Mouse (Mus musculus): ENCODE measurements around the gene Dnajc5g. TPM values are rescaled to one million over a fixed set of nuclear protein-coding genes. Genes with fewer than 3 reads are reported as not detected.

Gene Dnajc5g
- total RNA-seq, 2 experiments from 2014 or later = not detected

GRCm38 (mm10) chr5:31095711-31096480 is 10.2 kb upstream of the Dnajc5g start:
- ATAC-seq (replicated peaks; ENCODE audit: low FRiP score, low TSS enrichment, poor library complexity, severe bottlenecking) = no peak

GRCm38 (mm10) chr5:31108000-31108490 is 2.0 kb downstream of the Dnajc5g start, which contains the start of gene Slc30a3:
Gene Slc30a3 (minus strand): TSS chr5:31108237.
- ATAC-seq (replicated peaks; ENCODE audit: low FRiP score, low TSS enrichment, poor library complexity, severe bottlenecking) = no peak

GRCm38 (mm10) chr5:31110781-31111180 is 4.7 kb downstream of the Dnajc5g start:
- no peak; the same call in 1 of the 2 replicates for ATAC-seq (replicated peaks; ENCODE audit: low FRiP score, low TSS enrichment, poor library complexity, severe bottlenecking)

DNA sequence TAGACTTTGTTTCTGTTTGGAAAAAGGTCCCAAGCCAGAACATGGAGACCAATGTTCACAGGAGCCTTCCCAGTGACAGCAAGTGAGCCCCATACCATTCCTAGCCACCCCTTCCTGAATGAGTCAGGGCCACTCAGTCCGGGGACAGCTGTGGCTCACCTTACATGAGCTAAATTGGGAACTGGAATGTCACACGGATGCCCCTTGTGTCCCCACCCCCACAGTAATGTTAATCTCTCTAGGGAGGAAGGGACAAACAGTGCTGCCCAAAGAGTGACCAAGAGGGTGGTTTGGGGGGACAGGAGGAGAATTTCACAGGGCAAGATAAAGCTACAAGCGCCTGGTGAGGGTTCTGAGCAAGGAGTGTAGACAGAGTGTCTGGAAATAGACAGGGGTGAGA is 10.3 kb downstream of the Dnajc5g start, which contains the start of gene Trim54:
Gene Trim54, plus strand, starts transcription at position 359 of the 400 bp plus-strand sequence.
- no peak for ATAC-seq (replicated peaks; ENCODE audit: low FRiP score, low TSS enrichment, poor library complexity, severe bottlenecking)

GRCm38 (mm10) chr5:31116912-31117311 is 10.8 kb downstream of the Dnajc5g start:
- ATAC-seq (replicated peaks; ENCODE audit: low FRiP score, low TSS enrichment, poor library complexity, severe bottlenecking) = no peak

DNA sequence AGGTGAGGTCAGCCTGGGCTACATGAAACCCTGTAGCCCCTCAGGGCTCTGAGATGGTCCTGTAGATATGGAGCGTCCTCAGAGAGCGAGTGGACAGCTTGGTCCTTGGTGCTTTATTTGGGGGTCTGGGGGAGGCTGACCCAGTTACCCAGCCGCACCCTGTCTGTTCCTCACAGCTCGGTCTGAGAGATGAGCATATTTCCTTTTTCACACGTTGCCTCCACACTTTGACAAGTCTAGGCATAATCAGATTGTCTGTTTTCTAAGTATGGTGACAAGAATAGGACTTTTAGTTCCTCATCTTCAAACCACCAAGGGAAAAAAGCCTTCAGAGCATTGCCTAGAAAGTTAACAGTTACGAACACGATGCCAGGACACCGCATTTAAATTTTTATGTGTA is 15.0 kb downstream of the Dnajc5g start:
- ATAC-seq (replicated peaks; ENCODE audit: low FRiP score, low TSS enrichment, poor library complexity, severe bottlenecking) = no peak

- no peak for ATAC-seq (replicated peaks; ENCODE audit: low FRiP score, low TSS enrichment, poor library complexity, severe bottlenecking)
Observed at GRCm38 (mm10) chr5:31123481-31123880, 17.4 kb downstream of the Dnajc5g start.

GRCm38 (mm10) chr5:31126050-31126449 is 20.0 kb downstream of the Dnajc5g start:
- no peak for ATAC-seq (replicated peaks; ENCODE audit: low FRiP score, low TSS enrichment, poor library complexity, severe bottlenecking)

DNA sequence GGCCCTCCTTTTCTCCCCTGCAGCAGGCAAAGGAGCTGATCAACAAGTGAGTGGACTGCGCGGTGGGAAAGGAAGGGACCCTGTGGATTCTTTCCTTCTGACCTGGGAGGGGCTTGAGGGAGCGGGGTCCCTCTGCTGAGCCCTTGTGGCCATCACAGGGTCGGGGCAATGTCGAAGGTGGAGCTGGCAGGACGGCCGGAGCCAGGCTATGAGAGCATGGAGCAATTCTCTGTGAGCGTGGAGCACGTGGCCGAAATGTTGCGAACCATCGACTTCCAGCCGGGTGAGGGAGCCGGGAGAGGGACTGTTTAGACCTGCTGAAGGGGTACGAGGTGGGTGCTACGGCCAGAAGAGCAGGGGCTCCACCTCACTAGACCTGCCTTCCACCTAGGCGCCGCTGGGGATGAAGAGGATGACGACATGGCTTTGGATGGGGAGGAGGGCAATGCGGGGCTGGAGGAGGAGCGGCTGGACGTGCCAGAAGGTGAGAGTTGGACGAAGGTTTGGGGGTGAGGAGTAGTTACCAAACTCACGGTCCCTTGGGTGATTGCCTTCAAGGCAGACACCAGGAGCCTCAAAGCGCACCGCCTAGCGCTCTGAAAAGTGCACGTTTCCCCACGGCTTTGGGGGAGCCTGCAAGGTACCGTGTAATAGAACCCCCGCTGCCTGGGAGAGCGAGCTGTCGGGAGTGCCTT is 30.8 kb downstream of the Dnajc5g start:
- no peak for ATAC-seq (replicated peaks; ENCODE audit: low FRiP score, low TSS enrichment, poor library complexity, severe bottlenecking)

- ATAC-seq (replicated peaks; ENCODE audit: low FRiP score, low TSS enrichment, poor library complexity, severe bottlenecking) = no peak
Observed at GRCm38 (mm10) chr5:31137658-31138057, 31.6 kb downstream of the Dnajc5g start.

DNA sequence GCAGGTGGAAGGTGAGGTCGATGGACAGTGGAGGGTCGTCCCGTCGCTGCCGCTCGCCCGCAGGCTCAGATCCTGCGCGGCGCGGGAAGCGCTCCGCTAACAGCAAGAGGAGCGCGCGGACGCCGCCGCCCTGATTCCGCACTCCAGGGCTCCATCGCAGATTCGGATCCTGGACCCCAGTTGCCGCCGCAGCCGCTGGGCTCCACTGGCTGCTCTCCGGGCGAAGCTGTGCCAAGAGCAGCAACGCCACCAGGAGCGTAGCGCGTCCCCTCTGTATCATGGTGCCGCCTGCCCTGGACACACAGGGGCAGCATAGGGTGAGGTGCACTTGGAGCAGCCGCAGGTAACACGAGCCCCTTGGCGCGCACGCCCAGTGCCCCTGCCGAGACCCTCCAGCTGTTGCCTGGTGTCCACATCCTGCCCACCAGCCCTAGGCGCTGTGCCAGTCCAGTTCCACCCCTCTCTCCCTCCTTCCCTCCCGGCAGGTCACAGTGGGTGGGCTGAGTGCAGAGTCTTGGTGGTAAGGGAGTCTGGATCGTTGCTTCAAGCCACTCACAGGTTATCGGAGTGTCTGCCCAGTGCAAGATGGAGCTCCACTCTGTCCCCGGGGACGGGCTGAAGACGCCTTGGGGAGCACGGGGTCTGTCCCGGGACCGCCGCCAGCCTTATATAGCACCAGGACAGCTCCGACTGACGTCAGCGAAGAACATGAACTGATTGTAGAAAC is 32.3 kb downstream of the Dnajc5g start, which contains the start of gene Ucn:
Gene Ucn, minus strand, starts transcription at position 589 of the 727 bp plus-strand sequence.
- 0 out of 2 replicates have a peak, but pooled peaks have one; percentile 12 for ATAC-seq (replicated peaks; ENCODE audit: low FRiP score, low TSS enrichment, poor library complexity, severe bottlenecking)

DNA sequence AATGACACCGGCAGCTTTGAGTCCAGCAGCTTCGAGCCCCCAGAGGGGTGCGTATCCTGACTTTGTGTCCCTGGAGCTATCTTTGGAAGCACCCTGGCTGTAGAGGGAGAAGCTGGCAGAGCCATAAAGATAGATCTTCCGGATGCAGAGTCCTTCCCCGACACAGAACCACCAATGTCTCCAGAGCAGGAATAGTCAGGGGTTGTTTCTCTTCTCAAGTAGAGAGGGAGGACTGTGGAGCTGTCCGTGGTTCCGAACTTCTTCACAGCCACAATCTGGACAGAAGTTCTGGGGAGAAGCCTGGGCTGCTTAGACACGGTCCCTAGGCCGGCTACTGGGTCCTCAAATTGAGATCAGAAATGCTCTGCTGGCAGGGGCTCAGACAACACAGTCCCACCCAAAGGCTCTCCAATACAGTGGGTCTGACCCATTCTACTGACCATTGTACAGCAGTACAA is 32.9 kb downstream of the Dnajc5g start:
- ATAC-seq (replicated peaks; ENCODE audit: low FRiP score, low TSS enrichment, poor library complexity, severe bottlenecking) = peak; percentile 24; the same call in 1 of the 2 replicates

- no peak for ATAC-seq (replicated peaks; ENCODE audit: low FRiP score, low TSS enrichment, poor library complexity, severe bottlenecking)
Observed at GRCm38 (mm10) chr5:31149781-31150180, 43.7 kb downstream of the Dnajc5g start.

DNA sequence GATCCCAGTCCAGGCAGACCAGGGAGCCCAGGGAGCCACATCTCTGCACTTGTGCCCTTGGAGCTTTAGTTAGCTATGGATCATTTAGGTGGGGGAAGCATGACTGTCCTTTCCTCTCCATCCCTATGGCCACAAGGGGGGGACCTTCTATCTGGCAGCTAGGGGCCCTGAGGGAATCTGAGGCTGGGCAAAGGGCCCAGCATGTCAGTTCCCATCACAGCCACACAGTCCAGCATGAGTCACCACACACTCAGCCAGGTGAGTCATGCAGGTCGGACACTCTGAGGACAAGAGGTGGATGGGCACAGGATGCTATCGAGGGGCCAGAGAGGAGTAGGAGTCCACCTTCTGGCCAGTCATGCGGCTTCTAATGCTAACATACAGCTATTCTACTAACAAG is 45.7 kb downstream of the Dnajc5g start:
- ATAC-seq (replicated peaks; ENCODE audit: low FRiP score, low TSS enrichment, poor library complexity, severe bottlenecking) = no peak

- peak; percentile 5; the same call in 1 of the 2 replicates for ATAC-seq (replicated peaks; ENCODE audit: low FRiP score, low TSS enrichment, poor library complexity, severe bottlenecking)
Observed at GRCm38 (mm10) chr5:31153516-31154151, 47.5 kb downstream of the Dnajc5g start.

DNA sequence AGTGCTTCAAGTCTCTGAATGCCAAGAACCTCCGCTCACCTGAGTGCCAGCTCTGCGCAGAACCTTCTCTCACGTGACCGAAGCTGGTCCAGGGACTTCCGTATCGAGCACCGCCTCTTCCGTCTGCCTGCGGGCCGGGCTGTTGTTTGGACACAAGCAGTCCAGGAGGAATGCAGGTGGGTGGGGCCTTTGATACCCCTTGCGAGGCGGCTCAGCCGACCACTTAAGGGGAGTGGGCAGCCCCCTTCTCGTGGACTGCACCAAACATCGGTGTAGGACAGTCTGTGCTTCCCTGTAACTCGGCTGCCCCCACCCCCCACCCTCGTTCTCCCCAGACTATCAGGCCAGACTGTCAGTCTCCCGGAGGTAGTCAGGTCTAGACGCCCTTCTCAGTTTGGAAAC is 48.1 kb downstream of the Dnajc5g start, which contains the start of gene Mpv17:
Gene Mpv17, minus strand, starts transcription at position 100 of the 402 bp plus-strand sequence.
- ATAC-seq (replicated peaks; ENCODE audit: low FRiP score, low TSS enrichment, poor library complexity, severe bottlenecking) = peak; percentile 93
